Mouse (Mus musculus): ENCODE results near the gene Gipc3.
A peak's percentile ranks its signal among the peaks of the same experiment; 100 is the strongest.

Gene Gipc3

GRCm38 (mm10) chr10:81319741-81320549 is 23.1 kb downstream of the Gipc3 start:
- DNase-seq = peak; percentile 40 to 45

- DNase-seq = peak; percentile 46 to 53
These were observed 23.8 kb downstream of the Gipc3 start for GRCm38 (mm10) chr10:81319330-81319699.

DNA sequence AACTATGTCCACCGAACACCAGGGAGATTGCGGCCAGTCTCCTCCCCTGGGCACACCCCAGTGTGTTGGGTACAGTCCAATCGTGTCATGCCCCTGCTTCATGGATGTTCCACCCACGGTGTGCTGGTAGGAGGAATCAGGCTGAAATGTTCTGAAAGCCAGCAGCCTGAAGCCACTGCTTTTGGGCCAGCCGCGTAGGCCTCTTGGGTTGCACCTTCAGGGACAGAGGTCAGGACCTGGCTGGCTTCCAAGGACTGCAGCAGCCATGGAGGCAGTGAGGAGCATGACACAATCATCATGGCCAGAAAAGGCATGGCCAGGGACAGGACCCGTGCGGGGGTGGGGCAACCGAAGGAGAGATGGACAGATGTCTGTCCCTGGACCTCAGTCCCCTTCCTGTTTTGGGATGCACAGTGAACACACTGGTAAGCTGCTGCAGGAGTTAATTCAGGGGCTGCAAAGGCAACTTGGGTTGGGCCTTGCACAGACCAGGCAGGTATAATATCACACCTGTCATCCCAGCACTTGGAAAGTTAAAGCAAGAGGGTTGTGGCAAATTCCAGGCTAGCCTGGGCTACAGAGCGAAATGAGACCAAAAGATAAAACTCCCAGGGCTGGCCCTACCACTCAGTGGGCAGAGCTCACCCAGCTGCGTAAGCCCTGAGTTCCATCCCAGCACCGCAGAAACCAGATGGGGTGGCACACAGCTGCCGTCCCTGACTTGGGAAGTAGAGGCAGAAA is 24.3 kb downstream of the Gipc3 start:
- no peak for DNase-seq

- no peak for DNase-seq
These were observed 25.8 kb downstream of the Gipc3 start for GRCm38 (mm10) chr10:81317273-81317672.

GRCm38 (mm10) chr10:81316338-81317060 is 26.6 kb downstream of the Gipc3 start:
- peak; percentile 54 to 57 for DNase-seq

DNA sequence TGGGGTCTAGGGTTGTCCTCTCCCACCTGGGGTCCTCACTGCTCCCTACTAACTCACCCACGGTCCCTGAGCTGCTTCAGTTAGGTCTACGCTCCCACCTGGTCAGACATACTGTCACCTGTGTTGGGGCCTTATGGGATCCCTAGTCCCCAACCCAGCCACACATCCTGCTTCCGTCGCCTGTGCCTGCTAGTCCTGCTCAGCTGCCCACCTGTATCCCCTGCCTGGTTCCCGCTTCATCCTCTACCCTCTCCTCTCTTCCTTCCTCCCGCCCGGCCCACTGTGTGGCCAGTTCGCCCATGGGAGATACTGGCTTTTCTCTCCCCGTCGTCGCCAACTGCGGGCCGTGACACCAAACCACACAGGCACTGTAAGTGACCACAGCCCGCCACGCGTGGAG is 27.5 kb downstream of the Gipc3 start:
- DNase-seq = no peak

- no peak for DNase-seq
These were observed 28.9 kb downstream of the Gipc3 start for GRCm38 (mm10) chr10:81314201-81314600.

DNA sequence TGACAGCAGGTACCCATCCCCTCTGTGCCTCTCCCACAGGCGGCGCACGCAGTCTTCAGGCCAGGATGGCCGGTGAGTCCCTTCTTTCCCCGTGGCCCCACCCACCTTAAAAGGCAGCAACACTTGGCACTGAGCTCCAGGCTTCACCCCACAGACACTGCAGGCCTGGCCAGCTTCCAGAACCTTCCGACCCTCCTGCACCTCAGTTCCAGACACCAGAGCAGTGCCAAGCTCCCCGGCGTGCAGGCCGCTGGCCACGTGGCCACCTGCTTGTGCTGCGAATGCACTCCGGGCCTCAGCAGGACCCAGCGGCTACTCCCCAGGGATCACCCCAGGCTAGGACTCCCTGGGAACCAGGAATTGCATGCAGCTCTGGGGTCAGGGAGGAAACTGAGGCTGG is 29.5 kb downstream of the Gipc3 start:
- DNase-seq = no peak

DNA sequence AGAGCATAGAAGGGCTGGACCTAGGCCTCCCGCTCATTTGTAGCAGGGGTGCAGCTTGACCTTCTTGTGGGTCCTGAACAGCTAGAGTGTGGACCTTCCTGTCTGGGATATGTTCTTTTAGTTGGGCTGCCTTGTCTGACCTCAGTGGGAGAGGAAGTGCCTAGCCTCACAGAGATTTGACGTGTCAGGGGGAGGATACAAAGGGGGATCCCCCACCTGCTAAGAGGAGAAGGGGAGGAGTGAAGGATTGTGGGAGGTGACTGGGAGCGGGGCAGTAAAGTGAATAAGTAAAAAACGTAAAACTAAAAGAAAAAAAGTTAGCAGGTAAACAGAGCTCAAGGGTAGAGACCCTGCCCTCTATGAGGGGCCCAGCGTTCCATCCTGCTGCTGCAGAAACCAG is 33.5 kb downstream of the Gipc3 start:
- no peak for DNase-seq

- DNase-seq = no peak
These were observed 36.0 kb downstream of the Gipc3 start for GRCm38 (mm10) chr10:81306837-81307682.

DNA sequence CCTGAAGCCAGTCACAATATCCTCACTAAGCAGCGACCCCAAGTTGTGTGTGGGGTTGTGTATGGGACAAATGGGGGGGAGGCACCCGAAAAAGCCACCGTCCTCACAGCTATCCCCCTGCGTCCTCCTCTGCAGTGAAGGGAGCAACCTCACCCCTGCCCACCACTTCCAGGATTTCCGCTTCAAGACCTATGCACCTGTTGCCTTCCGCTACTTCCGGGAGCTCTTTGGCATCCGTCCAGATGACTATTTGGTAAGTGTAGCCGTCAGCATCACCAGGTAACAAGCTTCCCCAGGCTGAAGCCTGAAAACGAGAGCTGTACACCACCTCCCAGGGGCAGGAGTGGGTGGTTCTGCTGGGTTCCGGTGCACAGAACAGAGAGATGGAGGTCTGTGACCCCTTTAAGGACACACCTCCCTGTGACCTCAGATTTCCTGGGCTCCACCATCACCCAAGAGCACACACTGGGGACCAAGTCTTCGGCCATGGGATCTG is 36.8 kb downstream of the Gipc3 start:
- no peak for DNase-seq

- no peak for DNase-seq
These were observed 37.4 kb downstream of the Gipc3 start for GRCm38 (mm10) chr10:81305663-81306062.

DNA sequence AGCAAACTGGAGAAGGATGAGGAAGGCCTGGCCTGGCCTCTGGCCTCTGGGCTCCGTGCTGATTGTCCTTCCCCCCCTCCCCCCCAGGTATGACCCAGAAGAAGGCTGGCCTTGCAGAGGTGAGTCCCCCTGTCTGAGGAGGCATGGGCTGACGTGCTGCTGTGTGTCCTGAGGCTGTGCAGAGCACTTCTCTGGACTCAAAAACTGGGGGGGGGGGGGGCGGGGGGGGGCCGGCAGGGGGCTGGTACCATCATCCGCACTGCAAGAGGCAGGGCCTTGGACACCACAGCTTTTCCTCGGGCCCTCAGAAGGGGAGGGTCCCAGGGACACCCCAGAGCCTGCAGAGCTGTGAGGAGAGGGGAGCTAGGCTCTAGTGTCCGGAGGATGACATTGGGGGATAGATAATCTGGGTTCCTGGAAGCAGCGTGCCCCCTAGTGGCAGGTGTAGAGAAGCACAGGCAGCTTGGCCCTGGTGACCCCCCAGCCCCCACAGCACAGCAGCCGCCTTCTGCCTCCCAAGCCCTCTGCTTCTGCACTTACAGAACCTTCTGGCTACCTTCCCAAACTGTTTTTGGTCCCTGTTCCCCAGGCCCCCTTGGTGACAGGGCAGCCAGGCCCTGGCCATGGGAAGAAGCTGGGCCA is 38.3 kb downstream of the Gipc3 start:
- DNase-seq = peak; percentile 86

GRCm38 (mm10) chr10:81303761-81304160 is 39.3 kb downstream of the Gipc3 start:
- peak; percentile 69 to 73 for DNase-seq

DNA sequence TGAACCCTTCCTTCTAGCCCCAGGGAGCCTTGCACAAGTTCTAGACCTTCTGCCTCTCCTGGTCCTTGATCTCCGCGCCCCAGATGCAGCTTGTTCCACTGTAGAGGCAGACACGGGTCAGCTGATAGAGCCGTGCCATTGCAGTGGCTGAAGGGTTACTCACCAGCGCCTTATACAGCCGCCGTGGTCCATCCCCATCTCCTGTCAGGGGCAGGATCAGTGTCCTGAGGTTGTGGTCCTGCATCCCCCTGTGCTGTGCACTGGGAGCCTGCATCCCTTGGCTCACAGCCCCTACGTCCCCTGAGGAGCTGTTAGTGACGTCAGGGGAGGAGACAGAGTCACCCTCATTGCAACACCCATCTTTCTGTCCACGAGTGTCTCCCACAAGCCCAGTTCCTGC is 39.8 kb downstream of the Gipc3 start:
- DNase-seq = no peak

GRCm38 (mm10) chr10:81302781-81303218 is 40.3 kb downstream of the Gipc3 start:
- DNase-seq = no peak

- no peak for DNase-seq
These were observed 40.8 kb downstream of the Gipc3 start for GRCm38 (mm10) chr10:81302288-81302687.

- DNase-seq = peak; percentile 50 to 55
These were observed 41.7 kb downstream of the Gipc3 start for GRCm38 (mm10) chr10:81301321-81301720.

- no peak for DNase-seq
These were observed 42.6 kb downstream of the Gipc3 start for GRCm38 (mm10) chr10:81300352-81300907.

DNA sequence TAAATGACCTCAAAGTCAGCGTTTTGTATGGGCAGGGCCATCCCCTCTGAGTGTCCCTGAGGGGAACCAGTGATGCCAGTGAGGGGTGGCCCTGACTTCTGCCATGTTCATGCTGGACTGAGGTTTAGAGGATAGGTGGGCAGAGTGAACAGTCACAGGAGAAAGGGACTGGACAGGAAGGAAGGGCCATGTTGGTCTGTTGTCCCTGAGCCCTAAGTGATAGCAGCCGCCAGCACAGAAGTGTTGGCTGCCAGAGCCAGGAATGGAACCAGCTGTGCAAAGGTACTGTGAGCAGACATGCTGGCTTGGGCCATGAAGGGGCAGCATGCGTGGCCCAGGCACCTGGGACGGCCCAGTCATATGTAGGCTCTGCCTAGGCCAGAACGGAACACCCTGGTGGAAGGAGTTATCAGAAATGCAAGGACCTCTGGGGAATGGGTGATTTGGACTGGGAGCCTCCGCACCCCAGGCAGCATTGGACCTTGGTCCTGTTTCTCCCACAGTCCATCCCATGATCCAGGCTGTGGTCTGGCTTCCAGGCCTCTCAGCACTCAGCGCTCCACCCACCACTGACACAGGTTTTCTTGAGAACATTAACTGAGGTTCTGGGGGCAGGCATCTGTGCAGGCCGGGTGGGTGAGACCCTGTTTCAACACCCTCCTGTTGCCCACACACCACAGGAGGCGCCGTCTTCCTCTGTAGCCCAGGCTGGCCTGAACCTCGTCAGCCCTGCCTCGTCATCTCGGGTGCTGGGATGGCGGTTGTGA is 43.3 kb downstream of the Gipc3 start:
- DNase-seq = no peak

Measured in B cell, adult 2 months (primary cell).